ENCODE assay signal across 13 mouse cellular contexts in the genomic region with DNA sequence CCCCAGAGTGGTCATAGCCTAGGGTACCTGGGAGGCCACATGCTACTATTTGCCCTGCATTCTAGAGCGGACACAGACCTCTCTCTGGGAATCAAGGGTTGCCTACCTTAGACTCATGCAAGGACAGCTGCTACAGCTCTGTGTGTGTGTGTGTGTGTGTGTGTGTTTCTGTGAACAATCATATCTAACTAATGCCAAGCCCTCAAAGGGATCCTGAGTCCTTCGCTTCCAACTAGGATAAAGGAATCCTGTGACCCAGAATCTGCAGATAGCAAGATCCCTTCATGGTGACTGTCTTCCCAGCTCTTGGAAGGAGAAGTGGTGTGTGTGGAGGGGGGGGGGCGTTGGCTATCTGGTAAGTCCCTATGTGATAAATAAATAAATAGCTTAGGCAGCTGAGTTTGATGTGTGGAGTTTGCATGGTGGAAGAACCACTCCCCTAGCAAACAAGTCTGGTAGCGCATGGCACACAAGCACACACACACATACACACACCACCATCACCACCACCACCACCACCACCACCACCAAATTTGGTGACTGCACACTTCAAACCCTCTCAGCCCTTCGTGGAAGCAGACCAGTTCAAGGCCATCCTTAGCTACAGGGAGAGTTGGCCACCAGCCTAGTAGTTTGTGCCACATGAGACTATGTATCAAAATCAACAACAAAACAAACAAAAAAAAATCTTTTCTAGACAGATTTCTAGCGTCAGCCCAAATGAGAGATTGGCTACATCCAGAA. TPM values are rescaled to one million over a fixed set of nuclear protein-coding genes. Genes with fewer than 3 reads are reported as not detected.
DNase-seq lines count a peak whose midpoint lies in the region; ATAC-seq and TF ChIP-seq lines count a peak whose summit lies in the region.
"Had no signal": no experiment of that assay in that cellular context is flagged by ENCODE, and none has a peak within 500 bp of the region (broad histone marks: within the 10 kb centered on the region; RNA-seq: fewer than 3 reads in every experiment).

No protein-coding gene starts in this region.

- no peak for ATAC-seq in CD4-positive, CD25-positive, alpha-beta regulatory T cell, adult 4 months
- ATAC-seq in liver, postnatal 0 days, result no peak
- no peak for ATAC-seq in intestine, embryonic 15.5 days

- no peaks in the 10 kb centered on the region for H3K79me2 ChIP-seq in liver, adult 2 months (ENCODE audit: control insufficient read depth, insufficient read depth, low read length)

- H3K27me3 ChIP-seq in liver, adult 2 months (ENCODE audit: control insufficient read depth, insufficient read depth, low read length), result no peaks in the 10 kb centered on the region
- no peaks in the 10 kb centered on the region for H3K27me3 ChIP-seq in liver, postnatal 0 days (ENCODE audit: insufficient read depth, low read length)
- no peaks in the 10 kb centered on the region for H3K27me3 ChIP-seq in intestine, embryonic 15.5 days (replicated peaks)
- H3K27me3 ChIP-seq: embryonic facial prominence, embryonic 15.5 days; forebrain, embryonic 15.5 days; hindbrain, embryonic 15.5 days had no signal

- no peaks in the 10 kb centered on the region for H3K9me3 ChIP-seq in liver, postnatal 0 days (ENCODE audit: low read length)
- no peaks in the 10 kb centered on the region for H3K9me3 ChIP-seq in intestine, embryonic 15.5 days
- H3K9me3 ChIP-seq: embryonic facial prominence, embryonic 15.5 days; forebrain, embryonic 15.5 days; hindbrain, embryonic 15.5 days had no signal

- peaks cover 24% of the 10 kb centered on the region for H3K4me1 ChIP-seq in liver, adult 2 months (ENCODE audit: control insufficient read depth, insufficient read depth, low read length)
- H3K4me1 ChIP-seq in bone marrow, adult 2 months (ENCODE audit: control insufficient read depth, insufficient read depth, low read length), result peaks cover 17% of the 10 kb centered on the region
- H3K4me1 ChIP-seq in liver, postnatal 0 days (ENCODE audit: insufficient read depth), result peaks cover 67% of the 10 kb centered on the region
- peaks cover 33% of the 10 kb centered on the region for H3K4me1 ChIP-seq in intestine, embryonic 15.5 days (replicated peaks)

- TF ChIP-seq EP300 in liver, postnatal 0 days (IDR thresholded peaks at IDR 0.05; ENCODE audit: low read depth), result no peak

- no peaks in the 10 kb centered on the region for H3K36me3 ChIP-seq in liver, adult 2 months (ENCODE audit: control insufficient read depth, insufficient read depth, low read length)
- H3K36me3 ChIP-seq in liver, postnatal 0 days (replicated peaks; ENCODE audit: insufficient read depth, low read length), result no peaks in the 10 kb centered on the region
- H3K36me3 ChIP-seq in intestine, embryonic 15.5 days, result no peaks in the 10 kb centered on the region
- H3K36me3 ChIP-seq: embryonic facial prominence, embryonic 15.5 days; forebrain, embryonic 15.5 days; hindbrain, embryonic 15.5 days had no signal

- no peak overlapping the region for H3K4me3 ChIP-seq in liver, adult 2 months (ENCODE audit: insufficient read depth, low read depth, low read length)
- H3K4me3 ChIP-seq in bone marrow, adult 2 months (replicated peaks; ENCODE audit: control insufficient read depth, low read depth, low read length), result no peak overlapping the region
- no peak overlapping the region for H3K4me3 ChIP-seq in liver, postnatal 0 days (ENCODE audit: low read depth, low read length)
- H3K4me3 ChIP-seq in intestine, embryonic 15.5 days (replicated peaks), result no peak overlapping the region
- H3K4me3 ChIP-seq: embryonic facial prominence, embryonic 15.5 days; forebrain, embryonic 15.5 days; hindbrain, embryonic 15.5 days; myocyte had no signal

- WGBS in liver, adult 2 months, result 28% methylated on average over 6 of the region's 6 CpGs
- WGBS in bone marrow, adult 2 months, result 46% methylated on average over 6 of the region's 6 CpGs
- 51% methylated on average over 6 of the region's 6 CpGs for WGBS in liver, postnatal 0 days (ENCODE audit: insufficient replicate concordance)
- WGBS in intestine, embryonic 15.5 days, result 60% methylated on average over 6 of the region's 6 CpGs

- peak overlapping the region; percentile 39 for H3K27ac ChIP-seq in liver, adult 2 months (replicated peaks; ENCODE audit: insufficient read depth, low read depth, low read length)
- peak overlapping the region; percentile 93 for H3K27ac ChIP-seq in bone marrow, adult 2 months (ENCODE audit: control insufficient read depth, insufficient read depth, low read depth, low read length, poor library complexity)
- peak overlapping the region; percentile 93 for H3K27ac ChIP-seq in liver, postnatal 0 days (ENCODE audit: low read depth)
- H3K27ac ChIP-seq in intestine, embryonic 15.5 days, result no peak overlapping the region
- H3K27ac ChIP-seq: embryonic facial prominence, embryonic 15.5 days; forebrain, embryonic 15.5 days; hindbrain, embryonic 15.5 days had no signal

- peak; percentile 43 for DNase-seq in CD4-positive, CD25-positive, alpha-beta regulatory T cell, adult 2 months (ENCODE audit: low read depth, low spot score)
- no peak for DNase-seq in liver, adult 2 months (ENCODE audit: extremely low read depth, low read depth, low spot score)
- no peak for DNase-seq in liver
- DNase-seq in liver, postnatal 0 days, result no peak
- no peak for DNase-seq in frontal cortex, adult 2 months (ENCODE audit: extremely low spot score in 1 of 2, low spot score in 1 of 2)

- no peak for TF ChIP-seq POLR2A in liver, adult 2 months (IDR thresholded peaks at IDR 0.05; ENCODE audit: extremely low read depth, insufficient read depth, low read length)
- no peak for TF ChIP-seq POLR2A in bone marrow, adult 2 months (IDR thresholded peaks at IDR 0.05; ENCODE audit: borderline replicate concordance, control insufficient read depth, low read depth, low read length)

- peak overlapping the region; percentile 78; the same call in 1 of the 2 replicates for H3K4me2 ChIP-seq in liver, postnatal 0 days (ENCODE audit: low read depth, low read length)
- H3K4me2 ChIP-seq in intestine, embryonic 15.5 days (replicated peaks), result no peak overlapping the region
- H3K4me2 ChIP-seq: embryonic facial prominence, embryonic 15.5 days; forebrain, embryonic 15.5 days; midbrain, embryonic 11.5 days had no signal

- no peak for TF ChIP-seq CTCF in liver, adult 2 months (IDR thresholded peaks at IDR 0.05; ENCODE audit: low read depth, low read length)
- TF ChIP-seq CTCF in bone marrow, adult 2 months (IDR thresholded peaks at IDR 0.05; ENCODE audit: control insufficient read depth, insufficient read depth, low read length), result no peak
- TF ChIP-seq CTCF in liver, postnatal 0 days (IDR thresholded peaks at IDR 0.05; ENCODE audit: low read depth), result no peak

- no peak overlapping the region for H3K9ac ChIP-seq in liver, adult 2 months (ENCODE audit: low read depth, low read length)
- H3K9ac ChIP-seq in liver, postnatal 0 days (replicated peaks), result no peak overlapping the region
- H3K9ac ChIP-seq in intestine, embryonic 15.5 days, result no peak overlapping the region
- H3K9ac ChIP-seq: embryonic facial prominence, embryonic 15.5 days; forebrain, embryonic 15.5 days; hindbrain, embryonic 15.5 days had no signal

RNA-seq across cellular contexts. Expression of a gene that starts 35.5 kb away (rescaled TPM):
- 1 to 10 TPM in 1 of 2 experiments, under 1 TPM in 1; 0.65 to 9.4 TPM for polyA plus RNA-seq in CD4-positive, CD25-positive, alpha-beta regulatory T cell, adult 4 months (2017; shearing (Covaris generic))
- total RNA-seq in liver, adult 2 months (2014; rRNA removed), result 7.6 and 8.9 TPM in 2 replicates
- polyA plus RNA-seq in liver, adult 2 months (2012; rRNA removed), result 4.0 and 8.8 TPM in 2 replicates
- polyA plus RNA-seq in bone marrow, adult 2 months (2011; ENCODE audit: insufficient read depth, insufficient read length, low replicate concordance, missing spikeins), result 25.2 and 41.8 TPM in 2 replicates
- polyA plus RNA-seq in liver, postnatal 0 days (2015; fragmentation: Nextera tagmentation; extraction: Ambion mirVana), result 6.3 and 8.9 TPM in 2 replicates
- polyA plus RNA-seq in frontal cortex, adult 2 months (2012; rRNA removed), result 11.0 and 14.7 TPM in 2 replicates
- 10.5 and 12.3 TPM in 2 replicates for polyA plus RNA-seq in intestine, embryonic 15.5 days (2015; fragmentation: Nextera tagmentation; extraction: Ambion mirVana)

RNA-seq across cellular contexts. Expression of a gene that starts 48.5 kb away (rescaled TPM):
- polyA plus RNA-seq in CD4-positive, CD25-positive, alpha-beta regulatory T cell, adult 4 months (2017; shearing (Covaris generic)), result 10 to 100 TPM; 11.0 to 13.9 TPM
- 82.7 and 93.8 TPM in 2 replicates for total RNA-seq in liver, adult 2 months (2014; rRNA removed)
- polyA plus RNA-seq in liver, adult 2 months (2012; rRNA removed), result 136 and 143 TPM in 2 replicates
- polyA plus RNA-seq in bone marrow, adult 2 months (2011; ENCODE audit: insufficient read depth, insufficient read length, low replicate concordance, missing spikeins), result 111 and 170 TPM in 2 replicates
- polyA plus RNA-seq in liver, postnatal 0 days (2015; fragmentation: Nextera tagmentation; extraction: Ambion mirVana), result 49.0 and 57.5 TPM in 2 replicates
- 548 and 552 TPM in 2 replicates for polyA plus RNA-seq in frontal cortex, adult 2 months (2012; rRNA removed)
- 235 and 275 TPM in 2 replicates for polyA plus RNA-seq in intestine, embryonic 15.5 days (2015; fragmentation: Nextera tagmentation; extraction: Ambion mirVana)
